Mouse (Mus musculus) kidney, adult 9 months (tissue): ENCODE results near the gene Arid1b.

Source experiments
- DNase-seq: peaks from one replicate; pipeline ENCODE4 v3.0.0; 2022

Gene Arid1b

GRCm38 (mm10) chr17:5196508-5196907 lies 202.4 kb downstream of the Arid1b start:
- DNase-seq = no peak

DNA sequence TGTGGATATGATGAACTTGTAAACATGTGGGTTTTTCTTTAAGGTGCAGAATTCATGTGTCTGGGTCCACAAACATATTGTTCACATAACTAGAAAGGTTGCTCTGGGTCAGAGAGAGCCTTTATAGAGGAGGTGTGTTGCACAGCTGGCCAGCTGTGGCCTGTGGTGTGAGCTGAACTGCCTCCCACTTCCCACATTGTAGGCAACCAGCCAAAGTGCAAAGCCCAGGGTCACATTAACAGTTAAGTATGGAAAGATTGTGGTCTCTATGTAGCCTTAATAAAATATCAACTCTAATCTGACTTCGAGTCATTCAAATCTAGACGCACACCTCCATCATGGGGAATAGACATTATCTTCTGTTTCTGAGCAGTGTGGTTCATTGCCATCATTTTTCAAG lies 203.0 kb downstream of the Arid1b start:
- DNase-seq = no peak

DNA sequence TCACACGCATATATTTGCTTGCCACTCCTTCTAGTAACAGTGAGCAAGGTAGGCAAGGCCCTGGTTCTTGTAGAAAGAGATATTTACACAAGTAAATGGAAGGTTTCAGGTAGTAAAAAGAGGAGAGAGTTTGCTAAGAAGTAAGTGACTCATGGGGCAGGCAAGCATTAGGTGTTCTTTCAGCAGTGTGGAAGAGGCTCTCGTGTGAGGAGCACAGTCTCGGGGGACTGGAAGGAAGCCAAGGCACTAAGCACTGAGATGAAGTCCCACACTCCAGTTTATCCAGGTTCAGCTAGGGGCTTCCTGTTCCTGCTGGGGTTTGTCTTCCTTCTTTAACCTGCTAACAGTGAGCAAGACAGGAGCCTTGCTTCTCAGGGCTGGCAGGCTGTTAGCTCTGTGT lies 203.6 kb downstream of the Arid1b start:
- DNase-seq = no peak

GRCm38 (mm10) chr17:5198252-5198651 lies 204.1 kb downstream of the Arid1b start:
- no peak for DNase-seq

DNA sequence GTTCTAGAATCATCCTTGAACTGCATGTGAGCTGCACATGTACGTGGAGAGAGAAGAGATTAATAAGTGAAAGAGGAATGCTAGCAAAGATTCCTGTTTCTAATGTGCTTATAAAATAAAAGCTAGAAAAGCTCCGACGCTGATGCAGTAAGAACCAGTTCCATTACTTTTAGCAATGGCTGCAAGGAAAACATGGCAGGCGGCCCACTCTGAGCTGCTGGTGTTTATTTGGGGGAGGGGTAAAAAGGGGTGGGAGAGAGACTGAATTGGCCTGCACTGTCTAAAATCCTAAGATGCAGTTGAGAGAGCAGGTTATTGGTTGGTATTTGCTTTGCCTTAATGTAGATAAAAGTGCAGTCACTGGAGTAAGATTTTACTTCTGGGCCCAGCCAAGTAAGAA lies 204.7 kb downstream of the Arid1b start:
- no peak for DNase-seq

DNA sequence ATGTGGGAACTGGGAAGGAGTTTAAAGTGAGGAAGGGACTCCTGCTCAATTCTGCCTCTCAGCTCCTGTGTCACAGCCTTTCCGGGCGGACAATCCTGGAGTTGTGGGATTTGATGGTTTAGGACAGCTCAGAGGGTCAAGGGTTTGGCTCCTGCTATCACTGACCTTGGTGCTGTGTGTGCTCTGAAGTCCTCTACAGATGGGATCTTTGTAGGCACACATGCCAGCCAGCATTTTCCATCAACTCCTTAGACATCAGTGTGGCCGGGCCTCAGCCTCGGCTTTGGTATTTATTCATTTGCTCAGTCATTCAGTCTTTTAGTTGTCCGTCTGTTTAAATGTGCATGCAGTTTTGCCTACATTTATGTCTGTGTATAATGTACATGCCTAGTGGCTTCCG lies 206.5 kb downstream of the Arid1b start:
- no peak for DNase-seq

DNA sequence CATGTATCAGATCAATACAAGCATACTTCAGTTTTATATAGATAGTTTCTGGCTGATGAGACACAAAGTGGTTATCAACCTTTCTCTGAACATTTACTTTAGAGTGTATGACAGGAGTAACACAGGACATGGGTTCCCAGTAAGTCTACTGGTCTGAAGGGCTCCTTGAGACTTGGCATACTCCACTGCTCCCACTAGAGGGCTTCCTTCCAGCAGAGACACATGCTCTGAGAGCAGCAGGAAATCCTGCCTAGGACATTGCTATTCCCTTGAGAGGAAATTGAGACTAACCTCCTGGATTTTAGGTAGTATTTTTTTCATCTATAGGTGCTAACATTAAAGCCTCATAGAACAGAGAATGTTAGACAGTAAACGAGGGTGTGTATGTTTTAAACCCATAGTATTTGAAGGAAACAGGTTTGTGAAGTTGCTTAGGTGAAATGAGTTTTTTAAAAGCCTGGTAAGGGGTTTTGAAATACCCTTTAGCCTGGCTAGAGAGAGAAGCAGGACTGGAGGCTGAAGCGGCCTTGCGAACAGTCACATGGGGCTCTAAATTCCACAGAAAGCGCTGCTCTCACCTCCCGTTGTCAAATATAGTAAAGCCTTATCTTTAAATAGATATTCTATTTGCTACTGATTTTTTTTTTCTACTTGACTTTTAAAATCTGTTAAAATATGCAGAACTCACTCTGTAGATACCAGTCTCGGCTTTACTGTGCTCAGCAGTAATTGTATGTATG lies 207.9 kb downstream of the Arid1b start:
- DNase-seq = peak; percentile 85

GRCm38 (mm10) chr17:5202756-5203155 lies 208.6 kb downstream of the Arid1b start:
- DNase-seq = no peak

- no peak for DNase-seq
Measured at GRCm38 (mm10) chr17:5203346-5204102, 209.4 kb downstream of the Arid1b start.

GRCm38 (mm10) chr17:5204103-5204665 lies 210.1 kb downstream of the Arid1b start:
- DNase-seq = peak; percentile 46

DNA sequence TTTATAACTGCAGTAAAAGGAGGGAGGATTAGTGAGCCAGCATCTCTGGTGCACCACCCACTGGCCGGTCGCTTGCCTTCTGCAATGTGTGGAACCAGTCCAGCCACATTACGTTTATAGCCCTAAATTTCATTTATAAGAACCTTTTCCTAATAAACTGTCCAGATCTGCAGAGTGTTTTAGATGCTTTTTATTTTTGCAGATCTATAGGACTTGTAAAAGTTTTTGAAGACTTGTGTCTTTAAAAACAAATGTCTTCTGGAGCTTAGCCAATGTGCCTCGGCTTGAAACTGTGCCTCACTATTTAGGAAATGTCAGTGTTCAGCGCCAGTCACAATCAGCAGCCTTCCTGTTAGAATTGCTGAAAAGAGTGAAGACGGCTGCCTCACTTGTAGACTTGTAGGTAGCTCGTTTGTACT lies 211.0 kb downstream of the Arid1b start:
- DNase-seq = no peak

DNA sequence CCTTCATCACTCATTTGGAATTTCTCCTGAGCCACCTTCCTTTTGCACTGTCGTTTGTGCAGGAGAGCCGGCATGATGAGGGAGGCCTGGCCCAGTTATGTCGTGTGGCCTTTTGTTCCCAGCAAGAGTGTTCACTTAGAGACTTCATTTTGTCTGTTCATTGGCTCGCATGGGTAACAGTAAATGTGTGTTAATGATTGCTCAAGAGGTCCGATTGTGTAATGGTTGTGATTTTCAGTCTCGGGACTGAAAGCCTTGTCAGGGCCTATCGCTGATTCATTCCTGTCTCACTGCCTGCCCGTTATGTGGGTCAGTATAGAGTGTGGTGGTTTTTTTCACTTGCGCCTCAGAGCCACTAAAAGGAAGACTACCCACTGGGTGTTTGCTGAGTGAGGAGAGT lies 212.6 kb downstream of the Arid1b start:
- DNase-seq = peak; percentile 76

DNA sequence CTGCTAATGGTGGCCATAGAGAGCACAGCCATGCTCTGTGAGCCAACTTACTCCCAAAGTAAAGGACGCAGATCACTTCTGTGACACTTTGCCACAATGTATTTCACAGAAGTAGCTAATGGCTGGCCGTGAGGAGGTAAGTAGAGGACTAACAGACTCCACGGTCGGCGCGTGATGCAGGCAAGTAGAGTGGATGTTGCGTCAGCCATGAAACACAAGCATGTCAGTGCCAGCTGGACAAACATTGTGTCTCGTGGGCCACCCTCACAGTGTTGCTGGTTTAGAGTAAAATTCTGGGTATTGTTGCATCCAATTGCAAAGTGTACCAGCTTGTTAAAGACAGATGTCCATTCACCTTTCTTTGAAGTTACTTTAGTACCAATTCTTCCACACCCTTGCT lies 213.7 kb downstream of the Arid1b start:
- no peak for DNase-seq

GRCm38 (mm10) chr17:5208362-5208761 lies 214.2 kb downstream of the Arid1b start:
- DNase-seq = no peak

- DNase-seq = no peak
Measured at GRCm38 (mm10) chr17:5209076-5209475, 214.9 kb downstream of the Arid1b start.

DNA sequence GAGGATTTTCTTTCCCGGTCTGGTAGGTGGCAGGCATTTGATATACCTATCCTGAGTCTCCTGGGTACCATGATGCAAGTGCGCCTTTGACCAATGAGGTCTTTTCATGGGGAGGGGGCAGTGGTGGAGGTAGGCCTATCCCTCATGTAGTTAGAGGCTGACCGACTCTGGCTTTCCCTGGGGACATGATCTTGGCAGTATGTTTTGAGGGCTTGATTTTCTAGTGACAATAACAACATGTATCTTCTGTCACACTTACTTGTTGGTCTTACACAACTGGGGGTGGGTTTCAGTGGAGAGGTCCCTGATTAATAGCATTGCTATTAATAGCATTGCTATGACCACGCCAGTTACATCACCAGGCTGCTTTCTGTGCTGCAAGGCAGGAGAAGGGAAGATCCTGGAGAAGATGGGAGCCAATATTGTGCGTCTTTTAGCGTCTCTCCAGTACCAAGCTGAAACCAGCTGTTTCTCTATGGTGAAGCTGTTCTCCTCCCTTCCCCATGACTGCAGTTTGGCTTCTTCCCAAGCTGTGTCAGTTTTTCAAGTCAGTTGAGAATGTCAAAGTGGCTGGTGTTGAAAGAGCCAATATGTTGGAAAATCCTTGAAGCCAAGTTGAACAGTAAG lies 216.1 kb downstream of the Arid1b start:
- no peak for DNase-seq

DNA sequence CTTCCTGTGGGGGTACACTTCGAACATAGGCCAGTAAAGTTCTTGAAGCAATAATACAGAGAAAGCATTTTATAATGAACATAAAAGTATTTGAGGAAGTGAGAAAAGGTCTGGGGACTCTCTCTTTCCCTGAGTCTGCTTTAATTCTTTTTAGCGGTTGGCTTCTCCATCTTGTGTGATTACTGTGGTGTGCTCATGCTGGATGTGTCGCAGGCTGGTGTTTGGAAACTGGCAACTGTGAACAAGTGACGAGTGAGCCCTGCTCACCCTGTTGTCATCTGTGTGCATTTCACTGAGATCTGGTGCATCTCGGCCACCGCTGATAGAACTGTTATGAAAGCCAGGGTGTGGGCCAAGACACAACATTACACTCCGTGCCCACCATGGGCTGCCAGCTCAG lies 216.8 kb downstream of the Arid1b start:
- DNase-seq = no peak

DNA sequence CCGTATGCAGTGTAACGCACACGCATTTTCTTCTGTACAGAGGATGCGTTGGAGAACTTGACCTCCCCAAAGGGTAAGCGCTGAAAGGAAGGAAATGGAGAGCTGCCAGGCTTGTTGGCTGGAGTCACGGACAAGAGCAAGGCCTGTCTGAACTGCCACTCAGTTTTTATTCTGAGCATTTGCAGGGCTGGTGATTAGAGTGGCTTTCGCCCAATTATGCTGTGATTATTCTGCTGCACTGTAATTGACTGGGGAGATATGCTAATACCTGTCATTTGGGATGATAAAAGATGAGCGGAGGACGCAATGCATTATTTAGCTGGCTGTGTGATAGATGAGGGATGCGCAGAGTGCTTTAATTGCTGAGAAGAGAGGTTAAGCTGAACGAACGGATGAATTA lies 218.0 kb downstream of the Arid1b start:
- no peak for DNase-seq

DNA sequence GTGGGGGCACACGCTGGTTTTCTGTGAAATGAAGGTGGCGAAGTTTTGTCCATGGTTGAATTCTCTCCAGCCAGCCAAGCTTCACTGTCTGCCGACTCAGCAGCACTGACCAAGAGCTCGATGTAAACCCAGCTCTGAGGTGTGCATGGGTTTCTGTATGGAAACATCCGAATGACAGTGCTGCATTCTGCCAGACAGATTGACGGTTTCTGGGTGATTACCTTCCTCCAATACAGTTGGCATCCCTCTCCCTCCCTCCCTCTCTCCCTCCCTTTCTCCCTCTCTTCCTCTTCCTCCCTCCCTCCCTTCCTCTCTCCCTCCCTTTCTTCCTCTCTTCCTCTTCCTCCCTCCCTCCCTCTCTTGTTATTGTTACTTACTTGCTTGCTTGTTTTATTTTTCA lies 219.3 kb downstream of the Arid1b start:
- no peak for DNase-seq

- no peak for DNase-seq
Measured at GRCm38 (mm10) chr17:5215352-5215751, 221.2 kb downstream of the Arid1b start.

GRCm38 (mm10) chr17:5216965-5217546 lies 222.9 kb downstream of the Arid1b start:
- peak; percentile 61 for DNase-seq

- no peak for DNase-seq
Measured at GRCm38 (mm10) chr17:5217852-5218845, 224.0 kb downstream of the Arid1b start.
